Comparison of ENCODE assay signal across 23 mouse cellular contexts in the genomic region with DNA sequence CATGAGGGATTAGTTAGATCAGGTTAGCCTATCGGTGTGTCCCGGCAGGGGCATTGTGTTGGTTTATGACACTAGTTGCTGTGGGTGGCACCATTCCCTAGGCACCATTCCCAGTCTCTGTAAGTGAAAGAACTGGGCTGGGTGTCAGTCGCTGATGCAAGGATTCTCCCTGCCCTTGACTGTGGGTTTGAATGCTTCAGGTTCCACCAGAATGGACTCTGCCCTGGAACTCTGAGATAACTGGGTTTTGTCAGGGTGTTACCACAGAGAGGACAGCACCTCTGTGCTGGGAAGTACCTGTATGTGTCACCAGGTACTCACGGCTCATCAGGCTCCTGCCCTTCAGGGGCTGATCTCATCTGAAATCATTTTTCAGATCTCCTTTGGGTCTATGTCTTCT. TPM values are rescaled to one million over a fixed set of nuclear protein-coding genes. Genes with fewer than 3 reads are reported as not detected.
DNase-seq lines count a peak whose midpoint lies in the region; ATAC-seq and TF ChIP-seq lines count a peak whose summit lies in the region.
"Had no signal": no experiment of that assay in that cellular context is flagged by ENCODE, and none has a peak within 500 bp of the region (broad histone marks: within the 10 kb centered on the region; RNA-seq: fewer than 3 reads in every experiment).

No protein-coding gene starts in this region.

- DNase-seq in heart, adult 2 months, result no peak
- no peak for DNase-seq in kidney, adult 2 months
- DNase-seq in kidney, postnatal 25 days, result no peak
- DNase-seq in neural tube, embryonic 11.5 days (ENCODE audit: low spot score), result peak; percentile 4
- no peak for DNase-seq in spleen, postnatal 10 days (ENCODE audit: low spot score in 2 of 2)
- DNase-seq: adrenal gland, postnatal 25 days; cerebellum, adult 18-20 months; cerebellum, postnatal 36 days; heart, postnatal 4 days; kidney, postnatal 14 days; lung, postnatal 4 days; right cerebral cortex, postnatal 25 days; thymus, postnatal 14 days had no signal

- TF ChIP-seq POLR2A in heart, adult 2 months (IDR thresholded peaks at IDR 0.05; ENCODE audit: insufficient read depth, low read depth, low read length), result no peak
- no peak for TF ChIP-seq POLR2A in kidney, adult 2 months (IDR thresholded peaks at IDR 0.05; ENCODE audit: low read depth, low read length)

- 95% methylated on average over 4 of the region's 4 CpGs for whole genome bisulfite sequencing in heart, embryonic 12.5 days
- 79% methylated on average over 4 of the region's 4 CpGs for WGBS in heart, adult 2 months
- 88% methylated on average over 4 of the region's 4 CpGs for WGBS in kidney, adult 2 months
- 99% methylated on average over 4 of the region's 4 CpGs for WGBS in neural tube, embryonic 11.5 days
- 98% methylated on average over 4 of the region's 4 CpGs for WGBS in neural tube, embryonic 15.5 days

- H3K4me1 ChIP-seq in heart, embryonic 12.5 days (replicated peaks), result peaks cover 63% of the 10 kb centered on the region
- peaks cover 12% of the 10 kb centered on the region for H3K4me1 ChIP-seq in heart, adult 2 months (ENCODE audit: control insufficient read depth, insufficient read depth, low read length)
- H3K4me1 ChIP-seq in kidney, adult 2 months (ENCODE audit: control insufficient read depth, insufficient read depth, low read length), result peaks cover 12% of the 10 kb centered on the region
- H3K4me1 ChIP-seq in neural tube, embryonic 11.5 days (ENCODE audit: control insufficient read depth, insufficient read depth, low read length), result peaks cover 3% of the 10 kb centered on the region; the same call in 1 of the 2 replicates
- no peaks in the 10 kb centered on the region; the same call in 1 of the 2 replicates for H3K4me1 ChIP-seq in neural tube, embryonic 15.5 days
- H3K4me1 ChIP-seq: hindbrain, embryonic 15.5 days had no signal

- TF ChIP-seq EP300 in heart, adult 2 months (IDR thresholded peaks at IDR 0.05; ENCODE audit: insufficient read depth, low read depth, low read length), result no peak

- peak overlapping the region; percentile 69 for H3K27ac ChIP-seq in heart, embryonic 12.5 days (ENCODE audit: poor library complexity, severe bottlenecking)
- H3K27ac ChIP-seq in heart, adult 2 months, result no peak overlapping the region
- H3K27ac ChIP-seq in kidney, adult 2 months (ENCODE audit: insufficient read depth, low read depth, low read length), result peak overlapping the region; percentile 4
- no peak overlapping the region for H3K27ac ChIP-seq in neural tube, embryonic 11.5 days (ENCODE audit: low read depth, low read length)
- H3K27ac ChIP-seq in neural tube, embryonic 15.5 days (replicated peaks), result no peak overlapping the region
- H3K27ac ChIP-seq: embryonic facial prominence, embryonic 15.5 days; hindbrain, embryonic 15.5 days; liver, embryonic 12.5 days; lung, embryonic 15.5 days had no signal

- H3K9ac ChIP-seq in heart, embryonic 12.5 days, result no peak overlapping the region
- no peak overlapping the region for H3K9ac ChIP-seq in heart, adult 2 months (ENCODE audit: low read depth, low read length)
- no peak overlapping the region for H3K9ac ChIP-seq in neural tube, embryonic 11.5 days (ENCODE audit: low read length)
- H3K9ac ChIP-seq in neural tube, embryonic 15.5 days (replicated peaks), result no peak overlapping the region
- H3K9ac ChIP-seq: embryonic facial prominence, embryonic 15.5 days; hindbrain, embryonic 15.5 days; liver, embryonic 12.5 days; lung, embryonic 15.5 days had no signal

- intact Hi-C loops in heart, adult 2 months (cut with DNase I), result no loop called here

- no peak overlapping the region for H3K4me3 ChIP-seq in heart, embryonic 12.5 days
- no peak overlapping the region for H3K4me3 ChIP-seq in heart, adult 2 months
- H3K4me3 ChIP-seq in kidney, adult 2 months (ENCODE audit: insufficient read depth, low read depth, low read length), result no peak overlapping the region
- H3K4me3 ChIP-seq in neural tube, embryonic 11.5 days (ENCODE audit: low read depth, low read length), result no peak overlapping the region
- H3K4me3 ChIP-seq in neural tube, embryonic 15.5 days (replicated peaks), result no peak overlapping the region
- H3K4me3 ChIP-seq: embryonic facial prominence, embryonic 15.5 days; hindbrain, embryonic 15.5 days; liver, embryonic 12.5 days; lung, embryonic 15.5 days had no signal

- H3K4me2 ChIP-seq in heart, embryonic 12.5 days, result peak overlapping the region; percentile 36
- H3K4me2 ChIP-seq in neural tube, embryonic 11.5 days (ENCODE audit: low read depth), result no peak overlapping the region
- H3K4me2 ChIP-seq in neural tube, embryonic 15.5 days, result no peak overlapping the region
- H3K4me2 ChIP-seq: embryonic facial prominence, embryonic 15.5 days; hindbrain, embryonic 15.5 days; liver, embryonic 12.5 days; lung, embryonic 15.5 days had no signal

- H3K79me2 ChIP-seq in heart, adult 2 months (replicated peaks; ENCODE audit: control insufficient read depth, insufficient read depth, low read length), result peaks cover 6% of the 10 kb centered on the region; the same call in 1 of the 2 replicates

- H3K9me3 ChIP-seq in heart, embryonic 12.5 days (replicated peaks), result no peaks in the 10 kb centered on the region
- no peaks in the 10 kb centered on the region for H3K9me3 ChIP-seq in neural tube, embryonic 11.5 days (ENCODE audit: control insufficient read depth, low read length)
- H3K9me3 ChIP-seq in neural tube, embryonic 15.5 days (replicated peaks), result no peaks in the 10 kb centered on the region
- H3K9me3 ChIP-seq: embryonic facial prominence, embryonic 15.5 days; hindbrain, embryonic 15.5 days; liver, embryonic 12.5 days; lung, embryonic 15.5 days had no signal

- H3K36me3 ChIP-seq in heart, embryonic 12.5 days, result peaks cover 11% of the 10 kb centered on the region
- no peaks in the 10 kb centered on the region; the same call in 1 of the 2 replicates for H3K36me3 ChIP-seq in heart, adult 2 months (ENCODE audit: control insufficient read depth, insufficient read depth, low read length)
- no peaks in the 10 kb centered on the region for H3K36me3 ChIP-seq in kidney, adult 2 months (ENCODE audit: control insufficient read depth, insufficient read depth, low read length)
- H3K36me3 ChIP-seq in neural tube, embryonic 11.5 days (ENCODE audit: control insufficient read depth, insufficient read depth, low read length), result no peaks in the 10 kb centered on the region
- H3K36me3 ChIP-seq in neural tube, embryonic 15.5 days, result no peaks in the 10 kb centered on the region
- H3K36me3 ChIP-seq: embryonic facial prominence, embryonic 15.5 days; hindbrain, embryonic 15.5 days; liver, embryonic 12.5 days; lung, embryonic 15.5 days had no signal

- ATAC-seq in heart, embryonic 12.5 days (ENCODE audit: insufficient number of reproducible peaks, low FRiP score), result 0 out of 2 replicates have a peak, but pooled peaks have one; percentile 22
- ATAC-seq in neural tube, embryonic 11.5 days (ENCODE audit: insufficient read depth, low FRiP score, low TSS enrichment), result no peak
- ATAC-seq in neural tube, embryonic 15.5 days (ENCODE audit: low FRiP score), result no peak
- ATAC-seq: activated CD4-positive, CD25-positive, alpha-beta regulatory T cell, adult 4 months; CD4-positive, CD25-positive, alpha-beta regulatory T cell, adult 4 months; forebrain, embryonic 16.5 days; liver, embryonic 12.5 days; midbrain, embryonic 16.5 days had no signal

- no peaks in the 10 kb centered on the region for H3K27me3 ChIP-seq in heart, embryonic 12.5 days (replicated peaks)
- no peaks in the 10 kb centered on the region for H3K27me3 ChIP-seq in heart, adult 2 months (ENCODE audit: control insufficient read depth, insufficient read depth, low read length)
- no peaks in the 10 kb centered on the region for H3K27me3 ChIP-seq in kidney, adult 2 months (replicated peaks; ENCODE audit: control insufficient read depth, insufficient read depth, low read length)
- no peaks in the 10 kb centered on the region for H3K27me3 ChIP-seq in neural tube, embryonic 11.5 days (ENCODE audit: control insufficient read depth, insufficient read depth, low read length)
- H3K27me3 ChIP-seq in neural tube, embryonic 15.5 days (replicated peaks), result no peaks in the 10 kb centered on the region
- H3K27me3 ChIP-seq: embryonic facial prominence, embryonic 15.5 days; hindbrain, embryonic 15.5 days; lung, embryonic 15.5 days had no signal

- no peak for TF ChIP-seq CTCF in heart, adult 2 months (IDR thresholded peaks at IDR 0.05)
- no peak for TF ChIP-seq CTCF in kidney, adult 2 months (conservative IDR thresholded peaks at IDR 0.05; ENCODE audit: insufficient read depth, insufficient read length, low read depth, low read length)

RNA-seq across cellular contexts. Expression of a gene that starts 21.7 kb away (rescaled TPM):
- 11.6 and 14.0 TPM in 2 replicates for polyA plus RNA-seq in heart, embryonic 12.5 days (2016; fragmentation: Nextera tagmentation; extraction: Ambion mirVana)
- total RNA-seq in heart, adult 2 months (2021), result 10 to 100 TPM; 29.3 to 30.1 TPM
- 11.9 and 13.5 TPM in 2 replicates for polyA plus RNA-seq in heart, adult 2 months (2012; rRNA removed)
- polyA plus RNA-seq in kidney, adult 2 months (2012; rRNA removed), result 11.2 and 11.4 TPM in 2 replicates
- polyA plus RNA-seq in neural tube, embryonic 11.5 days (2014; fragmentation: Nextera tagmentation; extraction: Ambion mirVana), result 7.5 and 8.4 TPM in 2 replicates
- polyA plus RNA-seq in neural tube, embryonic 15.5 days (2015; fragmentation: Nextera tagmentation; extraction: Ambion mirVana), result 1.4 and 4.8 TPM in 2 replicates

Comparison
In these comparisons a context has a peak if more than half of its experiments do, and no peak if none do; other contexts are left out.
1. H3K27ac ChIP-seq: peak in heart, embryonic 12.5 days (single experiment) and kidney, adult 2 months (single experiment); none in heart, adult 2 months (single experiment), neural tube, embryonic 11.5 days (single experiment) and neural tube, embryonic 15.5 days (single experiment).